Mouse (Mus musculus) myocyte (in vitro differentiated cells): Measurements from ENCODE around the gene Mylk4.

Source experiments
- CEBPB ChIP-seq: IDR thresholded peaks from 2 replicates; pipeline ENCODE4 v1.6.1; 2011; ENCODE audit warnings: mild to moderate bottlenecking, moderate library complexity; ENCODE audit not compliant: poor library complexity, insufficient read depth, severe bottlenecking
- E2F4 ChIP-seq: IDR thresholded peaks from one replicate; pipeline ENCODE4 v1.6.1; 2011; ENCODE audit warnings: mild to moderate bottlenecking, control low read depth, moderate library complexity; ENCODE audit not compliant: insufficient read depth
- MAX ChIP-seq: IDR thresholded peaks from one replicate; pipeline ENCODE4 v1.6.1; 2011; ENCODE audit warnings: low read depth, mild to moderate bottlenecking, control low read depth
- MYOD1 ChIP-seq, 3 experiments: IDR thresholded peaks; one replicate each; pipeline ENCODE4 v1.6.1; 2011; ENCODE audit warnings: control low read depth in 2 of 3, low read depth in 2 of 3, mild to moderate bottlenecking in 2 of 3, moderate library complexity in 1 of 3; ENCODE audit not compliant: insufficient read length in 2 of 3, control insufficient read depth in 1 of 3
- MYOG ChIP-seq, 3 experiments: IDR thresholded peaks; one replicate each; pipeline ENCODE4 v1.6.1; 2011; ENCODE audit warnings: control low read depth in 2 of 3, low read depth in 2 of 3, mild to moderate bottlenecking in 2 of 3; ENCODE audit not compliant: insufficient read length in 2 of 3, control insufficient read depth in 1 of 3, insufficient read depth in 1 of 3
- POLR2A ChIP-seq: IDR thresholded peaks from one replicate; pipeline ENCODE4 v1.6.1; 2011; ENCODE audit warnings: low read depth, mild to moderate bottlenecking, control low read depth, moderate library complexity; ENCODE audit not compliant: insufficient read length
- POLR2AphosphoS2 ChIP-seq: IDR thresholded peaks from one replicate; pipeline ENCODE4 v1.6.1; 2011; ENCODE audit warnings: low read depth, control low read depth; ENCODE audit not compliant: insufficient read length
- REST ChIP-seq: IDR thresholded peaks from one replicate; pipeline ENCODE4 v1.6.1; 2011; ENCODE audit warnings: mild to moderate bottlenecking, control low read depth, moderate library complexity; ENCODE audit not compliant: insufficient read depth, insufficient read length
- SRF ChIP-seq: IDR thresholded peaks from one replicate; pipeline ENCODE4 v1.6.1; 2011; ENCODE audit warnings: low read depth; ENCODE audit not compliant: control insufficient read depth, insufficient read length
- TCF12 ChIP-seq: IDR thresholded peaks from one replicate; pipeline ENCODE4 v1.6.1; 2011; ENCODE audit warnings: mild to moderate bottlenecking, control low read depth; ENCODE audit not compliant: poor library complexity, insufficient read depth, severe bottlenecking
- TCF3 ChIP-seq: IDR thresholded peaks from one replicate; pipeline ENCODE4 v1.6.1; 2011; ENCODE audit warnings: low read depth, control low read depth; ENCODE audit not compliant: insufficient read length
- USF1 ChIP-seq: IDR thresholded peaks from one replicate; pipeline ENCODE4 v1.6.1; 2011; ENCODE audit warnings: low read depth, mild to moderate bottlenecking, control low read depth, moderate library complexity

- TF ChIP-seq POLR2A: no peak
- TF ChIP-seq POLR2AphosphoS2: no peak
- TF ChIP-seq MYOG (IDR thresholded peaks at IDR 0.05; ENCODE audit: control insufficient read depth in 1 of 3, insufficient read depth in 1 of 3, insufficient read length in 2 of 3, low read depth in 2 of 3): no peak
- no peak for TF ChIP-seq MYOD1 (IDR thresholded peaks at IDR 0.05; ENCODE audit: control insufficient read depth in 1 of 3, insufficient read length in 2 of 3, low read depth in 2 of 3)
- TF ChIP-seq CEBPB: no peak
- TF ChIP-seq TCF12: no peak
- TF ChIP-seq MAX: no peak
- TF ChIP-seq USF1: no peak
- no peak for TF ChIP-seq E2F4
- TF ChIP-seq SRF: no peak
- TF ChIP-seq TCF3: no peak
- no peak for TF ChIP-seq REST
These were observed 126.2 kb downstream of the Mylk4 start for GRCm38 (mm10) chr13:32657583-32657982.
